Mouse (Mus musculus) left cerebral cortex, postnatal 10 days (tissue): Measurements from ENCODE around the gene Ms4a4d. TPM values are rescaled to one million over a fixed set of nuclear protein-coding genes. Genes with fewer than 3 reads are reported as not detected.
A peak's percentile ranks its signal among the peaks of the same experiment; 100 is the strongest.
"Not testable (repeated sequence)": the region's sequence is repeated elsewhere in the genome, so short reads cannot be mapped to it uniquely, and the experiment has no call there.

ENCODE experiments used
- DNase-seq, 2 experiments: peaks; one replicate each; pipeline ENCODE4 v3.0.0; 2021 to 2022; ENCODE audit warnings: low spot score in 2 of 2, mixed read lengths in 1 of 2; ENCODE audit errors: extremely low spot score in 1 of 2
- intact Hi-C: fragments of 180-260 bp; cut with DNase I; formaldehyde crosslinking; loops from one replicate; pipeline ENCODE4 v1.15.1; 2025
- total RNA-seq, 2 experiments: library from RNA; stranded (reverse); gene quantifications; 2 replicates each; pipeline ENCODE4 v1.2.3; 2021

The Ms4a4d gene
- total RNA-seq, 2 experiments from 2014 or later: not detected

DNA sequence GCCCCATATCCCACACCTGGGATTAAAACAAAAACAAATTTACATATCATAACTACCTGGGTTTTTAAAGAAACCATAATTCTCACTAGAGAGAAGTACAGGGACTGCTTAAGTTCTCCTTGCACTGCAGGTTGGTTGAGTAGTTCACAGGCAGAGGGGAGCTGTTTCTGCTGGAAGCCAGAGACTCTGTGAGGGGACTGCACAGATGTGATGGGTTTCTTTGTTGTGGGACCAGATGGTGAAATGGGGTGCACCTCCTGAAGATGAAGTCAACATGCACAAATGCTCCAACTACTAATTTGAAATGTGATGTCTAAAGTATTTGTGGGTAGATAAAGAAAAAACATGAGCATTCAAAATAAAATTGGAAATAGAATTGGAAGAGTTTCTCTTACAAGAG is 11.3 kb downstream of the Ms4a4d start:
- intact Hi-C loops: no loop called here
- DNase-seq: no peak

DNA sequence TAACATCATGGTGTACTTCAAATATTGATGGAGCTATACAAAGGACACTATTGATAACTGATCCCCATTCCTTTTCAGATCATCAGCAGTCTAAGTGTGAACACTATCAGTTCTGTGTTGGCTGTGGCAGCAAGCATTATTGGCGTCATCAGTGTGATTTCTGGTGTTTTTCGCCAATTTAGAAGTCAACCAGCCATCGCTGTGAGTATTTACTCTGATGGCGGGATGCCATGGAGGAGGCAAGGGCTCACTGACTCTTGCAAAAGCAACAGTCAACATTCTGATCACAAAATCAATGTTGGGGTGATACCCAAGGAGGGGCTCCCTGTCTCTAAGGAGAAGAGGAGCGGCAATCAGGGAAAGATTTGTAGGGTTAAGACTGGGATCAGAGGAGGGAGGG is 18.1 kb downstream of the Ms4a4d start:
- intact Hi-C loops: no loop called here
- DNase-seq: no peak

DNA sequence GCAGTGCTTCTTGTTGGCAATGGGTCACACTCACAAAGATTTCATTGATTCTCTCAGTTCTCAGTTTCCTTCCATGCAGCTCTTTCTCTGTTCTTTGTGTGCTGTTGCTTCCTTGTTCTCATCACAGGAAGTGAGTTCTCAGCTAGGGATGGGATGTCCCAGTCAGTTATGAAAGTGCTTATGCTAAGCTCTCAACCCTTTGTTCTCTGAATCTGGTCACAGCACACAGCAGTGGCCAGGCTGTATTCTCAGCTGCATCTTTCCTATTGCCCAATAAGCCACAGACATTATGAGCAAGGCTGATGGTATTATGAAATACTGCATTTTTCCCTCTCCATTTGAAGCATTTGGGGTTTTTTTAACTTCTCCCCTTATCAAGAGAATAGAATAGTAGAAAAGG is 23.0 kb downstream of the Ms4a4d start:
- intact Hi-C loops, DNase-seq: not testable (repeated sequence)

DNA sequence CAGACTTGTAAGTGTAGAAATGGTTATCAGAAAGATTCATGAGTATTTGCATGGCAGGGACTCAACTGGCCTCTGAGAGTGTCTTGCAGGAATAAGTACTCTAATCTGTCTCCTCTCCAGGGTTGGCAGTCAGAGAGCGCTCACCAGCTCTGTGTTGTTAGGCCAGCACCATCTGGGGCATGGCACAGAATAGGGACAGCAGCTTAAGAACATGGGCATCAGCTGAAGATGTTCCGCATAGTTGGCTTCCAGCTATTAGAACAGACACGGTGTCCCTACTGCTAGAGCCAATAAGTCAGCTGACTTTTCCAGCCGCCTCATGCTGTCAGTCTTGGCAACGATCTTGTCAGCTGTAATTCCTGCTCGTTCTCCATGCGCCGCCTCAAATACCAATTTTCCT is 38.4 kb downstream of the Ms4a4d start:
- intact Hi-C loops: no loop called here
- DNase-seq: no peak

DNA sequence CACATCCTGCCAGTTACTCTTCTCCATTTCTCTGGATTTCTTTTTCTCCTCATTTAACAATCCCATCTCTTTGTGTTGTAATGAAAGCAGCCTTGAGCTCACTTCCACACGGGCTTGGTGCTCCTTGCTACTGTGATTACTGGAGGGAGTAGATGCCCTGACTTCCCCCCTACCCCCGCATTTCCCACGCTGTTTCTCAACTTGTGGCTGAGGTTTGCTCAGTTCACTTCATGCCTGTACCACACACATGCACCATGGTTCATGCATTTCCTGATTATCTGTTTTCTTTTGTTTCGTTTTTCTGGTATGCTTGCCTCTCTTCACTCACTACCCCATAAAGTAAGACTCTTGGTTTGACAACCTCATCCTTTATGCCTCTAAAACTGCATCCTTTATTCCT is 52.6 kb downstream of the Ms4a4d start:
- intact Hi-C loops: no loop called here
- no peak for DNase-seq

DNA sequence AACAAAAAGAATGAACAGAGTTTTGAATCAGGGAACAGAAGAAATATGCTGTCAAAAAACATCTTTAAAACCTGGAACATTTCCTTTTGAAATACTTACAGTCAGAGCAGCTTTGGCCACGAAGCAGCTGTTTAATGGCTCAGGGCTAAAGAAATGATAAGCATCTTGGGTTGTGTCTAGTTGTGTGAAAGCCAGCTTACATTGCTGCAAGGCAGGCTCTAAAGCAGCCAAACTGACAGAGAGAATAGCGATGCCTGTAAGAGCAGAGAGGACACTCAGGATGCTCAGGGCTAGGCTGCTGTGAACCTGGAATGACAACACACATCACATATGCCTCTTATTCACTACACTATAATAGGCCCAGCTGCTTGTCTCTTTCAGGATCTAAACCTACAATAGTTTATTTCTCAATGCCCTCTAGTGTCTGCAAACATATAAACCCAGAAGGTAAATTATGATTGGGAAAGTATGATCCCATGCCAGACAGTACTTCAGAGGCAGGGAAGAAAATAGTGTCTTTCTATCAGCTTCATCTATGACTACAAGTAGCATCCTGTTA is 53.4 kb downstream of the Ms4a4d start:
- intact Hi-C loops: no loop called here
- no peak for DNase-seq

DNA sequence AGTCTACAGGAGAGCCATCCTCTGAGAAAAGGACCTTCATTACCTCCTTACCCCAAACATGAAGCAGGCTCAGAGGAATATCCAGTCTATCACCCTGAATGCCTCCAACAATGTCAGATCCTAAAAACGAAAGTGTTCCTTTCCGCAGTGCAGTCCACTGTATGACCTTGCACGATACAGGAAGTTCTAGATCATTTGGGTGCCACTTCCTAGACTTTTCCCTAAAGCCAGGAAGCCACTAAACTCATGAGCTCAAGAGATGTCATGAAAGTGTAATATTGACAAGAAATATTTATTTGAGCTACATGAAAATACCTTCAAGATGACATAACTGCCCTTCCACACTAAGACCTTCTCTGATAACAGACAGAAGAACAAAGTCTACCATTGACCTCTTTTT is 64.7 kb downstream of the Ms4a4d start:
- no peak for DNase-seq
- intact Hi-C loops: loop anchor here (5.0 kb wide), 1 partner anchor 249 kb away; no protein-coding TSS in a partner anchor

DNA sequence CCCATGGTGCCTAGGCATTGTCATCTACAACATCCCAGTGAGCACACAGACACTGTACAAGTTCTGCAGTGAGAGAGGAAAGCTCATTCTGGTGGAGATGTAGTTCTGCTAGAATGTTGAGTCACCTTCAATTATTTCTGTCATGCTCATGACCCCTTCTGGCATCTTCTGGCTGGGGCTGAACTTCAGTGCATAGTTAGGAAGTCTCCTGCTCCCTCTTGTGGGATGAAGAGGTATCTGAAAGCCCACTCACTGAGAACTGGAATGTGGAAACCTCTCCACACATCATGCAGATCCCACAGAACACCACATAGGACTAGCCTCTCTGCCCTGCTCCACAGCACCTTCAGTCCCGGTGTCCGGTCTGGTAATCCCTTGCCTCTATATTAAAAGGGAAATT is 65.4 kb downstream of the Ms4a4d start:
- intact Hi-C loops: loop anchor here (5.0 kb wide), 1 partner anchor 250 kb away; no protein-coding TSS in a partner anchor
- peak; percentile 15 to 16 for DNase-seq

DNA sequence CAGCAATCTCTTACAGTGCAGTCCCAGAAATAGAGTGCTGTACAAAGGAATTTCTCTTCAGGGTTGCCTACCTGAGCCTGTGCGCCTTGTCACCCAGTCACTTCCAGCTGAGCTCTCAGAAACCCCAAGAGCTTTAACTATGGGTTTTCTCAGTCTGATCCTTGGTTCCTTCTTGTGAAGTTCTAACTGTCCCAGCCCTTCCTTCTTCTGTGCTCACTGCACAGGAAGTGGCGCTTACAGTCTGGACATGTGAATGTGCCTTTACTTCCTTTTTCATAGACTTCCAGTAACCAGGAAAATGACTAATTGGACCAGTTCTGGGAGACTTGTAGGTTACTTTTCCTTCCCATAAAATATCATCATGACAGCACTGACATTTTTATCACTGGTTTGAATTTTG is 68.0 kb downstream of the Ms4a4d start, which contains the start of gene Ms4a6d:
Gene Ms4a6d (minus strand): TSS at position 247 of the 400 bp plus-strand sequence.
- intact Hi-C loops: loop anchor here (5.0 kb wide), 1 partner anchor 252 kb away; no protein-coding TSS in a partner anchor
- no peak for DNase-seq

Other genes starting within 250 kb of the Ms4a4d start
- gene Ms4a14, start 222.3 kb upstream of the Ms4a4d start, total RNA-seq: not detected
- 1 to 10 TPM in 1 of 2 experiments, not detected in 1; 1.1 TPM for gene Ms4a7, start 200.7 kb upstream of the Ms4a4d start, total RNA-seq
- gene Ms4a4a, start 161.3 kb upstream of the Ms4a4d start, total RNA-seq: 1 to 10 TPM in 1 of 2 experiments, under 1 TPM in 1; 0.59 to 1.3 TPM
- gene Ms4a4c, start 132.0 kb upstream of the Ms4a4d start, total RNA-seq: not detected
- not detected for gene Ms4a4b, start 93.2 kb upstream of the Ms4a4d start, total RNA-seq
- 1 to 10 TPM; 1.6 to 2.0 TPM for gene Ms4a6c, start 67.4 kb upstream of the Ms4a4d start, total RNA-seq
- 1 to 10 TPM; 1.0 to 1.1 TPM for gene Gm8369, start 50.9 kb upstream of the Ms4a4d start, total RNA-seq
- gene Ms4a6b, start 20.3 kb upstream of the Ms4a4d start, total RNA-seq: 1 to 10 TPM; 2.0 to 3.9 TPM
- 1 to 10 TPM in 1 of 2 experiments, under 1 TPM in 1; 0.91 to 1.6 TPM for gene Ms4a6d, start 68.0 kb downstream of the Ms4a4d start, total RNA-seq
- gene Ms4a2, start 86.9 kb downstream of the Ms4a4d start, total RNA-seq: not detected
- not detected for gene Ms4a3, start 104.0 kb downstream of the Ms4a4d start, total RNA-seq
- gene Oosp2, start 123.8 kb downstream of the Ms4a4d start, total RNA-seq: not detected
- gene Oosp1, start 154.3 kb downstream of the Ms4a4d start, total RNA-seq: under 1 TPM in 1 of 2 experiments, not detected in 1; 0.43 TPM
- not detected for gene Oosp3, start 160.3 kb downstream of the Ms4a4d start, total RNA-seq
- not detected for gene Gif, start 210.8 kb downstream of the Ms4a4d start, total RNA-seq
- 10 to 100 TPM; 48.3 to 50.1 TPM for gene Mrpl16, start 233.6 kb downstream of the Ms4a4d start, total RNA-seq